Mouse (Mus musculus) thymus, postnatal 4 days (tissue): Measurements from ENCODE around the gene Ciao1.
"Not testable (repeated sequence)": the region's sequence is repeated elsewhere in the genome, so short reads cannot be mapped to it uniquely, and the experiment has no call there.

ENCODE experiments used
- DNase-seq: peaks from one replicate; pipeline ENCODE4 v3.0.0; 2021

Ciao1 gene

DNA sequence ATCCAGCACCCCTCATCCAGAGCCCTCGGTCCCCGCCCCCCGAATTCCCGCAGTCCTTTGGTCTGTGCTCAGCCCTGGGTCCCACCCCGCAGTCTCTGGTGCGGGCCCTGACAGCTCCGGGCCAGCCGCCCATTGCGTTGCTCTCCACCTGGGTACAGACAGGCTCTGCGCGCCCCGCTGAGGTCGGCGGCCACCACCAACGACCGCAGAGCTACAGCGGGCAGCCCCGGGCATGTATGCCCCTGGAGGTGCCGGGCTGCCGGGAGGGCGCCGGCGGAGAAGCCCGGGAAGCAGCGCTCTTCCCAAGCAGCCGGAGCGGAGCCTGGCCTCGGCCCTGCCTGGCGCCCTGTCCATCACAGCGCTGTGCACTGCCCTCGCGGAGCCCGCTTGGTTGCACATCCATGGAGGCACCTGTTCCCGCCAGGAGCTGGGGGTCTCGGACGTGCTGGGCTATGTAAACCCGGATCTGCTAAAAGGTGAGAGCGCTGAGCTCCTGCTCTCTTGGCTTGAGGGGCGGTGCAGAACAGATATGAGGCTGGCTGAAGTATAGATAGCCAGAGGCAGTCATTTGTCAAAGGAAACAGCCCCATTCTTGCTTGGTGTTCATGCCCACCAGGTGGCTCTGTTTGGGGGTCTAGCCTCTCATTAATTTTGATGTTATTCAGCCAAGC lies 853 bp upstream of the Ciao1 start:
- peak; percentile 74 for DNase-seq

DNA sequence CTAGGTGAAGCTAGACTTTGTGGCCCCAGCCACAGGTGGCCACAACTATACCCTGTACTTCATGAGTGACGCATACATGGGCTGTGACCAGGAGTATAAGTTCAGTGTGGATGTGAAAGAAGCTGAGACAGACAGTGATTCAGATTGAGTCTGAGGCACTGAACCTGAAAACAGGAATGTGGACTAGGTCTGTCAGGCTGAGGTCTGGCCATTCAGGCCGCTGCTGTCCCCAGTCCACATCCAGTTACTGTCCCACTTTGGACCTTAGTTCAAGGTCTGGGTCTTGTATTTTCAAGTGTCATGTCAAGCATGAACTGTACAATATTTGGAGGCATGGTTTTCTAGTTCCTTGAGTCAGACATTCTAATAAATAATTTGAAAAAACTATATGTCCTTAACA lies 7.6 kb downstream of the Ciao1 start:
- no peak for DNase-seq

DNA sequence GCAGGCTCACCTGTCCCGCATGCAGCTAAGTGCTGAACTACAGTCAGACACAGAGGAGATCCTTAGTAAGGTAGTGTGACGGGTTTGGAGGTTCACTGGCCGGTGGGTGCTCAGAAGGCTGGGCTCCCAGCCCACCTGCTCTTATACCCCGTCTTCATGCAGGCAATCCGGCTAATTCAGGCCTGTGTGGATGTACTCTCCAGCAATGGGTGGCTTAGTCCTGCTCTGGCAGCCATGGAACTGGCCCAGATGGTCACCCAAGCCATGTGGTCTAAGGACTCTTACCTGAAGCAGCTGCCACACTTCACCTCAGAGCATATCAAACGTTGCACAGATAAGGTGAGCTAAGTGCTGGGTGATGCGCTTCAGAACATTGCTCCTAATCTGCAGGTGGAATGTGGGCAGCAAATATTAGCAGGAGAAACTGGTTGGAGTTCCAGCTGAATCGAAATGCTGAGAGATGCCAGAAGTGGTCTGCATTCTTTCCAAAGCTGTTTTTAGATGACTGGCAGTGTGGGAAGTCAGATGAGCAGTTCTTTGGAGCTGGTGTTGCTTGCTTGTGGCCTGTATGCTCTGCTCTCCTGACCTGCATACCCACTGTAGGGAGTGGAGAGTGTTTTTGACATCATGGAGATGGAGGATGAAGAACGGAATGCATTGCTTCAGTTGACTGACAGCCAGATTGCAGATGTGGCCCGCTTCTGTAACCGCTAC lies 9.6 kb downstream of the Ciao1 start:
- DNase-seq, result no peak

DNA sequence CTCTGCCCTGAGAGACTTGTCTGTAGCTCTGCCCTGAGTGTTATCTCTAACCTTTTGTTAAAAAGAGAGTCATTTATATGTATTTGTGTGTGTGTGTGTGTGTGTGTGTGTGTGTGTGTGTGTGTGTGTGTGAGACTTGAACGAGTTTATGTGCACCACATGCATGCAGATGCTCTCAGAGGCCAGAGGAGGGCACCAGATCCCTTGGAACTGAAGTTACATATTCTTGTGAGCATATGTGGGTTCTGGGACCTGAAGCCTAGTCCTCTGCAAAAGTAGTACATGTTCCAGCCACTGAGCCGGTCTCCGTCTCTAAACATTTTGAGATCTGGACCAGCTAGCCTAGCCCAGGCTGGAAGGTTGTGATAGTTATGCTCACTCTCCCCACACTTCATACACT lies 22.4 kb downstream of the Ciao1 start:
- DNase-seq, result no peak

DNA sequence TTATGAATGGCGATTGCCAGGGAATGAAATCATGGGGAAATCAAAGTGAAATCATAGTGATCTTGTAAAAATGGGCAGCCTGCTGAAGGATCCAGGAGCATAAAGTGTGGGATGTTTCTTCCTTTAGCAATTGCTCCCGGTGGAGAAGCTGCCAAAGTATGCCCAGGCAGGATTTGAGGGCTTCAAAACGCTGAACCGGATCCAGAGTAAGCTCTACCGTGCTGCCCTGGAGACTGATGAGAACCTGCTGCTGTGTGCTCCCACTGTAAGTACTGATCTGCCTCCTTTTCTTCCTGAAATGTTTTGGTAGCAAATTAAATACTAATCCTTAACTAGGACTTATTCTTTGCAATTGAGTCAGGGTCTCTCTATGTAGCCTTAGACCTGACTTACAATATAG lies 29.9 kb downstream of the Ciao1 start:
- DNase-seq, result no peak

DNA sequence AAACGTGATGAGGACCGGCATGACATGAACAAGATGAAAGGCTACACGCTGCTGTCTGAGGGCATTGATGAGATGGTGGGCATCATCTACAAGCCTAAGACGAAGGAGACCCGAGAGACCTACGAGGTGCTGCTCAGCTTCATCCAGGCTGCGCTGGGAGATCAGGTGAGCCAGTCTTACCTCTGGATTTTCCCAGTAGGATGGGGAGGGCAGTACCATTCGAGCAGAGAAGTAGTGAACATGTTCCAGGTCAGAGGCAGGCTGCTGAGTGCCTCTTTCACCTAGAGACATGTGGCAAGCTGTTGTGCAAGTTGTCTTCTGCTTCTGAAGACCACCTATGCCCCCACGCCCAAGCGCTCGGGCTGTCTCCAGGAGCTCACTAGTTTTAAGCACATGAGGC lies 36.9 kb downstream of the Ciao1 start:
- no peak for DNase-seq

DNA sequence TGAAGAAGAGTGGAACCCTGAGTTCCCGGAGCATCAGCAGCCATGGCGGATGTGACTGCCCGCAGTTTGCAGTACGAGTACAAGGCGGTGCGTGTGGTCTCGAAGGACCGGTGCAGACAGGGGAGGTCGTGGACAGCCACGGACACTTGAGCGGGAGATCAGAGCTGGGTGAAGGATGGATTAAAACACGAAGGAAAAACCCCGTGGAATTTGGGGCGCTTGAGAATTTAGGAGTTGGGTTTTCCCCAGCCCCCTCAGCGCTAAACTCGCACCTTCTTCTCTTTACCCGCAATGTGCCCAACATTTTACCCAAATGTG lies 39.2 kb downstream of the Ciao1 start:
- no peak for DNase-seq

DNA sequence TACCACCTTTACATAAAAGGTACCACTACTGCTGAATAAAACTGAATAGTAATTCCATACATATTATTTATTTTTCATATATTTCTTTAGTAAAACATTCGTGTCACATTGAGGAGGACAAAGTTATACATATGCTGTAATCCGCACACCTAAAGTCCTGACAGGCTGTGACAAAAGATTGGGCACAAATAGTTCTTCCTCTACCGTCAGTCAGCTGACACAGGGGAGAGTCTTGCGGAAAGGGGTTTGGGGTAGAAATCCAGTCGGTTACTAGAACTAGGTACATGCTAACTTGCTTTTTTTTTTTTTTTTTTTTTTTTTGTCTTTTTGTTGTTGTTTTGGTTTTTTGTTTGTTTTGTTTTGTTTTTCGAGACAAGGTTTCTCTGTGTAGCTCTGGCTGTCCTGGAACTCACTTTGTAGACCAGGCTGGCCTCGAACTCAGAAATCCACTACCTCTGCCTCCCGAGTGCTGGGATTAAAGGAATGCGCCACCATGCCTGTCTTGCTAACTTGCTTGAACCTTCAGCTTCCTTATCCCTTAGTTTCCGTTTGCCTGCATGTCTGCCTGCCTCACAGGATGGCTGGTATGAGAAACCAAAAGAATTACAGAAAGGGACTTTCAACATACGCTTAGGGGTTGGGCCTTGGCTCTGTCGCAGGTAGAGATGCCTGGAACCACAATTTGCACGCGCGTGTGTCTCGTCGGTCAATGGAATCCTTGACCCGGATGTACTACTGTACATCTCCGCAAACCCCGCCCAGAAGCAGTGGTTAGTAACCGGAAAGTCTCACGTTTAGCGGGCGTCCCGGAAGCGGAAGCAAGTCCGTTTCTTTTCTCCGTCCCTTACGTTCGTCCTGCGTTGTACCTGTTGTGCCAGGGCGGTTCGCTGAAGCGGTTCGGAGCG lies 39.8 kb downstream of the Ciao1 start, which contains the start of the genes 1810024B03Rik and Snrnp200:
1810024B03Rik (minus strand) TSS at position 734 of the 905 bp plus-strand sequence.
Snrnp200 (plus strand) TSS at position 840 of the 905 bp plus-strand sequence.
- peak; percentile 94 for DNase-seq

DNA sequence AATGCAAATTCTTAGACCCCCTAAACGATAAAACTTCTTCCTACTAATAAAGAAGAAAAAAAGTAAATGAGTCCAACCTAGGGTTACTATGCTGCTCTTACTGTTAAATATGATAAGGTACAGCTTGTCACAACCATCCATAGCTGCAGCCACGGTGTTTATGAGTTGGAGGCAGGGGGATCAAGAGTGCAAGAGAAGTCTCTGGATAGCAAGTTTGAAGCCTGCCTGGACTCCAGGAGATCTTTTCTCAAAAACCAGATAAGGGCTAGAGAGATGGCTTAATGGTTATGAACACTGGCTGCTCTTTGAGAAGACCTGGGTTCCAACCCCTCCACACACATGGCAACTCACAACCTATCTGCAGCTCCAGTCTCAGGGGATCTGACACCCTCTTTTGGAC lies 40.7 kb downstream of the Ciao1 start:
- no peak for DNase-seq

DNA sequence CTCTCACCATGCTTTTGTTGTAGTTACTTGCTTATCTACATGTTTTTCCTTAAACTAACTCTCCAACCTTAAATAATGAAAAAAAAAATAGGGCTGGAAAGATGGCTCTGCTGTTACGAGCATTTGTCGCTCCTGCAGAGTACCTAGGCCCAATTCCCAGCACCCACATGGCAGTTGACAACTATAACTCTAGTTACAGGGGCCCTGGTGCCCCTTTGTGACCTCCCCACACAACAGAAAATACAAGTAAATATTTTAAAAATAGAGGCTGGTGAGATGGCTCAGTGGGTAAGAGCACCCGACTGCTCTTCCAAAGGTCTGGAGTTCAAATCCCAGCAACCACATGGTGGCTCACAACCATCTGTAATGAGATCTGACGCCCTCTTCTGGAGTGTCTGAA lies 41.7 kb downstream of the Ciao1 start:
- DNase-seq, result not testable (repeated sequence)

DNA sequence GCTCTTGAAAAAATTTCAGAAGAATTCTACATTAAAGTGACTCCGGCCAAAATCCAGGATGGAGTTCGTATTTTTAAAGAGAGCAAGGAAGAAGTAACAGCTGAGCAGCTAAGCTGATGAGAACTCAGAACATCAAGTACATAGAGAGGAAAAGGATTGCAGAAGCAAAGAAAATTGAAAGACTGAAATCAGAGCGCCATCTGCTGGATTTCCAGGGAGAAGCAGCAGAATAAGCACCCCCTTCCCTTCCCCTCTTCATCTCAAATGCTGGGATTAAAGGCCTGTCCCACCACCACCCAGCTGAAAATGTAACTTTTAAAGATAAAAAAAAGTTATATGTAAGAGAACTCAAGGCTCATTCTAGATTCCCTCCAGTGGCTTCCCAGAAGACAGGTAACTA lies 42.7 kb downstream of the Ciao1 start:
- peak; percentile 76 for DNase-seq
